Mouse (Mus musculus) intestine, postnatal 0 days (tissue): Measurements from ENCODE around the gene Gm11172. TPM values are rescaled to one million over a fixed set of nuclear protein-coding genes. Genes with fewer than 3 reads are reported as not detected.
A peak's percentile ranks its signal among the peaks of the same experiment; 100 is the strongest.

Experiments used
- ATAC-seq: fragments of 200-750 bp; cut with Nextera tagmentation; 2 replicates; pipeline ENCODE4 v1.8.0; 2017; ENCODE audit warnings: mild to moderate bottlenecking, moderate TSS enrichment, moderate library complexity
- H3K27ac ChIP-seq: fragments of 300-500 bp; sonication (generic); 2 replicates; pipeline ENCODE4 v1.5.1; 2014; ENCODE audit warnings: mild to moderate bottlenecking, low read depth, low read length, moderate library complexity
- H3K27me3 ChIP-seq: fragments of 300-500 bp; sonication (generic); replicated peaks from 2 replicates; pipeline ENCODE4 v1.6.1; 2014; ENCODE audit warnings: low read length, mixed read lengths; ENCODE audit not compliant: control insufficient read depth, insufficient read depth
- H3K36me3 ChIP-seq: fragments of 300-500 bp; sonication (generic); 2 replicates; pipeline ENCODE4 v1.6.1; 2014; ENCODE audit warnings: mild to moderate bottlenecking, moderate library complexity; ENCODE audit not compliant: control insufficient read depth, insufficient read depth
- H3K4me1 ChIP-seq: fragments of 300-500 bp; sonication (generic); replicated peaks from 2 replicates; pipeline ENCODE4 v1.6.1; 2014; ENCODE audit warnings: antibody characterized with exemption, low read length, mixed read lengths; ENCODE audit not compliant: control insufficient read depth, insufficient read depth
- H3K4me2 ChIP-seq: fragments of 300-500 bp; sonication (generic); replicated peaks from 2 replicates; pipeline ENCODE4 v1.6.1; 2014; ENCODE audit warnings: low read depth, mild to moderate bottlenecking, moderate library complexity
- H3K4me3 ChIP-seq: fragments of 300-500 bp; sonication (generic); 2 replicates; pipeline ENCODE4 v1.5.1; 2014; ENCODE audit warnings: low read depth, low read length
- H3K9ac ChIP-seq: fragments of 300-500 bp; sonication (generic); 2 replicates; pipeline ENCODE4 v1.6.1; 2014; ENCODE audit warnings: mild to moderate bottlenecking, low read depth, low read length
- H3K9me3 ChIP-seq: fragments of 300-500 bp; sonication (generic); 2 replicates; pipeline ENCODE4 v1.6.1; 2016; ENCODE audit warnings: mixed run types; ENCODE audit not compliant: control insufficient read depth
- CTCF ChIP-seq: sonication (generic); IDR thresholded peaks from 2 replicates; pipeline ENCODE4 v1.5.1; 2016; ENCODE audit warnings: low read depth, mild to moderate bottlenecking, control low read depth, antibody characterized with exemption, moderate library complexity
- WGBS: fragments of 180-500 bp; shearing (Covaris S2); extraction: QIAGEN DNeasy Blood & Tissue Kit; methylation state at CpG from one replicate; pipeline ENCODE4 v1.1.7; 2014; 5-methylcytosine and 5-hydroxymethylcytosine counted together
- polyA plus RNA-seq: library from polyadenylated mRNA; unstranded; fragments of >200 nt; fragmentation: Nextera tagmentation; extraction: Ambion mirVana; gene quantifications from 2 replicates; pipeline ENCODE4 v1.2.1, GENCODE M21; 2015

Gm11172 gene
- not detected in 2 replicates for polyA plus RNA-seq

DNA sequence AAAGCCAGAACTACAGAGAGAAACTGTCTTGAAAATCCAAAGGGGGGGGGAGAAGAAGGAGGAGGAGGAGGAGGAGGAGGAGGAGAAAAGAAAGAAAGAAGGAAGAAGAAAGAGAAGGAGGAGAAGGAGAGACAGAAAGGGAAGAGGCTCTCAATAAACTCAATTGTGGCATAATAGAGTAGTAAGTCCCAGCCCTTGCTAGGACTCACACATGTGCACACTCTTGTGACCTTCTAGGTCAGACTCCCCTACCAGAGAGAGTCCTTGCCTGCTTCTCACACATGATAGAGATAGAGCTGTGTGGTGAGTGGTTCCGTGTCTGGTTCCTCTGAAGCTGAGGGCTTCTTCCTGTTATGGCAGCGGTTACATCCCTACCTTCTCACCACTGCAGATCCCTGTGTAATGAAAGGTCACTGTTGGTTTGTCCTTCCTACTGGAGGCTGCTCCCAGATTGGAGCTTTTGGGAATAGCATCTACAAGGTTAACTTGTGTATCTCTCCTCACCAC, at the start of gene Gm11172:
Gene Gm11172 (plus strand): TSS at position 51 of the 507 bp plus-strand sequence.
- TF ChIP-seq CTCF, result no peak
- no peak within 1 kb of the TSS for H3K27ac ChIP-seq
- 0 out of 2 replicates have a peak, but pooled peaks cover 3% of the 10 kb centered on the region for H3K4me1 ChIP-seq
- no peak within 1 kb of the TSS for H3K4me3 ChIP-seq
- H3K36me3 ChIP-seq, result no peaks in the 10 kb centered on the region
- no peak within 1 kb of the TSS for H3K9ac ChIP-seq
- 87% methylated on average over 2 of the region's 2 CpGs for WGBS
- H3K27me3 ChIP-seq, result peaks cover 7% of the 10 kb centered on the region; the same call in 1 of the 2 replicates
- no peak within 1 kb of the TSS for H3K4me2 ChIP-seq
- H3K9me3 ChIP-seq, result no peaks in the 10 kb centered on the region
- no peak for ATAC-seq

GRCm38 (mm10) chr16:10763540-10764264, 49.0 kb upstream of the Gm11172 start:
- H3K27ac ChIP-seq, result no peak overlapping the region
- peaks cover 3% of the 10 kb centered on the region; the same call in 1 of the 2 replicates for H3K27me3 ChIP-seq
- no peak overlapping the region for H3K9ac ChIP-seq
- H3K4me1 ChIP-seq, result no peaks in the 10 kb centered on the region
- H3K36me3 ChIP-seq, result no peaks in the 10 kb centered on the region
- WGBS, result 52% methylated on average over 6 of the region's 6 CpGs
- no peak for TF ChIP-seq CTCF
- no peak overlapping the region for H3K4me2 ChIP-seq
- no peaks in the 10 kb centered on the region for H3K9me3 ChIP-seq
- H3K4me3 ChIP-seq, result no peak overlapping the region
- ATAC-seq, result no peak

DNA sequence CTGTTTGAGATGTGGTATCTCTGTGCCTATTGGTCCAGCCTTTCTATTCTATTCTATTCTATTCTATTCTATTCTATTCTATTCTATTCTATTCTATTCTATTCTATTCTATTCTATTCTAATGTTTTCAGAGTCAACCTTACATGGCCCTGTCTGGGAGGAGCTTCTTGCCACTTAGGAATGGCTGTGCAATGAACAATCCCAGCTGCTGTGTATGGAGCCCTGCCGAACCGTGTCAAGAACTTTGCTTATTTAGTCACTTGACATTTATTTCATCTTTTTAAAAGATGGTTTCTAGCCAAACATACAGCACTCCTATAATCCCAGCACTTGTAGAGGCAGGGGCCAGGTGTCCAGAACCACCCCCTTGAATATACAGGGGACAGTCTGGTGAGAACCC, 48.4 kb upstream of the Gm11172 start:
- 41% methylated on average over 2 of the region's 2 CpGs for WGBS
- no peak for TF ChIP-seq CTCF
- no peak for ATAC-seq

GRCm38 (mm10) chr16:10767158-10767557, 45.6 kb upstream of the Gm11172 start:
- 0 out of 2 replicates have a peak, but pooled peaks cover 3% of the 10 kb centered on the region for H3K27me3 ChIP-seq
- H3K27ac ChIP-seq, result no peak overlapping the region
- no peak overlapping the region for H3K9ac ChIP-seq
- no peaks in the 10 kb centered on the region for H3K4me1 ChIP-seq
- peak; percentile 89 for TF ChIP-seq CTCF
- no peak overlapping the region for H3K4me2 ChIP-seq
- WGBS, result 42% methylated on average over 4 of the region's 4 CpGs
- H3K36me3 ChIP-seq, result no peaks in the 10 kb centered on the region
- no peaks in the 10 kb centered on the region for H3K9me3 ChIP-seq
- no peak overlapping the region for H3K4me3 ChIP-seq
- ATAC-seq, result no peak

More for the DNA sequence above, 48.4 kb upstream of the Gm11172 start:
- Histone ChIP-seq H3K9me3 (no peaks in the 10 kb centered on the region), H3K4me1 (no peaks in the 10 kb centered on the region), H3K4me2 (no peak overlapping the region), H3K4me3 (no peak overlapping the region), H3K9ac (no peak overlapping the region), H3K27me3 (peaks cover 3% of the 10 kb centered on the region; the same call in 1 of the 2 replicates), H3K27ac (no peak overlapping the region), H3K36me3 (no peaks in the 10 kb centered on the region)

DNA sequence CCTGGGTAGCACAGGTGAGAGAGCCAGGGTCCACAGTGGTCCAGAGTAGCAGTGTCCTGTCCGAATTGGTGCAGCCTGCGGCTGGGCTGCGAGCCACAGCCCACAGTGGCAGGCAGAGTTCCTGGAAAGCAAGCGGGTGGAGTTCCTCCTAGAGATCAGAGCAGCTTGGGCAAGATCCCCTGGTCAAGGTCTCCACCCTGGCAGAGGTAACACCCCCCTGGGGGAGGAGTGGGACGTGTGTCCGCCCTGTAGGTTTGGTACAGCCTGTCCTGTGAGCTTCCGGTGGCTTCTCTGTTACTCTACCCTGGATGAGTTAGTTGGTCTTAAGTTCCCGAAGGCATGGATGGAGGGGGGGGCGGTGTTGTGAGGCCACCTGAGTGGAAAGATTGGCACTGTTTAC, 43.9 kb upstream of the Gm11172 start:
- no peaks in the 10 kb centered on the region for H3K36me3 ChIP-seq
- no peak overlapping the region for H3K9ac ChIP-seq
- H3K4me2 ChIP-seq, result no peak overlapping the region
- H3K27me3 ChIP-seq, result 0 out of 2 replicates have a peak, but pooled peaks cover 3% of the 10 kb centered on the region
- H3K4me1 ChIP-seq, result no peaks in the 10 kb centered on the region
- TF ChIP-seq CTCF, result no peak
- ATAC-seq, result no peak
- H3K4me3 ChIP-seq, result no peak overlapping the region
- H3K27ac ChIP-seq, result no peak overlapping the region
- 43% methylated on average over 9 of the region's 9 CpGs for WGBS
- no peaks in the 10 kb centered on the region for H3K9me3 ChIP-seq

GRCm38 (mm10) chr16:10769661-10770060, 43.1 kb upstream of the Gm11172 start:
- no peaks in the 10 kb centered on the region for H3K4me1 ChIP-seq
- peak; percentile 26; the same call in 1 of the 2 replicates for ATAC-seq
- 56% methylated on average over 2 of the region's 2 CpGs for WGBS
- no peak overlapping the region for H3K9ac ChIP-seq
- TF ChIP-seq CTCF, result no peak
- H3K9me3 ChIP-seq, result no peaks in the 10 kb centered on the region
- H3K4me2 ChIP-seq, result no peak overlapping the region
- no peak overlapping the region for H3K4me3 ChIP-seq
- no peaks in the 10 kb centered on the region for H3K36me3 ChIP-seq
- 0 out of 2 replicates have a peak, but pooled peaks cover 3% of the 10 kb centered on the region for H3K27me3 ChIP-seq
- no peak overlapping the region for H3K27ac ChIP-seq
